Mouse (Mus musculus): ENCODE results near the gene Celf2.
"Not testable (repeated sequence)": the region's sequence is repeated elsewhere in the genome, so short reads cannot be mapped to it uniquely, and the experiment has no call there.

Gene Celf2

DNA sequence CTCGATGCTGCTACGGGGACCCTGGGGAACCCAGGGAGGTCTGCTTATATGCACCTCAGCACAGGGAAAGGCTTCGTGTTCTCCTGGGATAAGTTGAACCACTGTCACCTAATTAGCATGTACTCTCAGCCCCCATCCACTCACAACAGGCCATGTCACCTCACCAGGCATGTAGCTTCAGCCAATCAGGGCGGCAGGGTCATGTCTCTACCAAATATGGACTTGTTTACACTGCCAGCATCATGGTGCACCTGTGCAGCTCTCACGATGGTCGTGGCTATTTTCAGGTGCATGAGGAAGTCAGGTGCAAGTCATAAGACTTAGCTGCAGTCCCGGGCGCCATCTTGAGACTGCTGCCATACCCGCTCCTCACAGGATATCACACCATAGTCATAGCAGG lies at the start of gene Celf2:
Celf2 (minus strand) TSS at position 101 of the 400 bp plus-strand sequence.
- not testable (repeated sequence) for DNase-seq (ENCODE audit: low read depth, low spot score)

DNA sequence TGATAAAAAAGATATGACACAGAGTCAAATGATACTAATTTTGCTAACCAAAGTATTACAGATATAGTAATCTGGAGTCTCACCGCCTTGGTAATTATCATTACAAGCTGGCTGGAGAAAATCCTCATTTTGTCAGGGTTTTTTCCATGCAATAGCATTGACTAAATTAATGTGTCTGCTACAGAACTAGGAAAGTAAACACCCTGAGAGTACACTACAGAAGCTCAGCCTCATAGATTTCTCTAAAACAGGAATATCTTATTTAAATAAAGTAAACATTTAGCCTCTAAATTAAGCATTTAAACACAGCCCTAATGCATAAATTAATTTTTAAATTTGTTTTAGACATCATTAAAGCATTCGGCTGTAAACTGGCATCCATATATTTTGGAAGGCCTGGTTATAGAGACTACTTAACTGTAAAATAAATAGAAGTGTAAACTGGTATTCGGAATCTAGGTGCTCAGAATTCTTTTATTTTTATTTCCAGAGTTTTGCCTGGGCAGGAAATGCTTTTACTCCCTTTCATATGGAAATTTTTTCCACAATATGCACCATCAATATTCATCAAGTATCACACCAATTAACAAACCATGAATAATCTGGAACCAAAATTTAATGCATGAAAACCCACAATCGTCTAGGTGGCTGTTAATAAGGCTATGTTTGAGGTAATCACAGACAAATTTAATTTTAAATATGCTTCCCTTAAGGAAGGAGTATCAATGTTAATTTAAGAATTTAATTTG lies 46.0 kb upstream of the Celf2 start:
- DNase-seq (ENCODE audit: low read depth, low spot score), result no peak

DNA sequence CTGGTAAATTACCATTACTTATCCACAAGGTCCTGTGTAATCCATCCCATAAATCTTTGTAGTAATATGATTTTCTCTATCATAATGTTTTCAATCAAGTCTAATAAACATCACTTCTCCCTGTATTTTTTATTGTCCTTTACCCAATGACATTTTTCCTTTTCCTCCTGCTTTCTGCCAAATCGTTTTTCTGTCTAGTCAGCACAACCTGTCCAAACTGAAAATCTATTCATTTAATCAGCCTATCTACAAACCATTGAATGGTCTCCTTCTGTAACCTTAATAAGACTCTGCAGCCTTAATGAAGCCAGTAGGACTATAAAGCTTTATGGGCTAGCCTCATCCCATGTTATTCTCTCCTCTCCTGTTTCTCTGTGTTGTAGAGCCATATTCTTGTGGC lies 45.2 kb upstream of the Celf2 start:
- DNase-seq (ENCODE audit: low read depth, low spot score), result no peak

DNA sequence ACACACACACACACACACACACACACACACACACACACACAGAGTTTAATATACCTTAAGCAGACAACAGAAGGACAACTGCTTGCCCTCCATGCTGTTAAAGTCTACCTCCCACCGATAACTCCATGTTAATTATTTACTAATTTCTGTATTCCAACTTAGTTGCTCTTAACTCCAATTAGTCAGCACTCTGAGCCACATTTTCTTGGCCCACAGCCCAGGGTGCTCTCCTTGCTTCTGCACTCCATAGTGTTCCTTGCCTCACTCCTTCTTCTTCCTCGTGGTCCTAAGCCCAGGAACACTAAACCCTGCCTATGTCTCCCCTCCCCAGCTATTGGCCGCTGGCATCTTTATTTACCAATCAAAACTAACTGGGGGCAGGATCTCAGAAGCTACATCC lies 43.5 kb upstream of the Celf2 start:
- DNase-seq (ENCODE audit: low read depth, low spot score), result no peak

DNA sequence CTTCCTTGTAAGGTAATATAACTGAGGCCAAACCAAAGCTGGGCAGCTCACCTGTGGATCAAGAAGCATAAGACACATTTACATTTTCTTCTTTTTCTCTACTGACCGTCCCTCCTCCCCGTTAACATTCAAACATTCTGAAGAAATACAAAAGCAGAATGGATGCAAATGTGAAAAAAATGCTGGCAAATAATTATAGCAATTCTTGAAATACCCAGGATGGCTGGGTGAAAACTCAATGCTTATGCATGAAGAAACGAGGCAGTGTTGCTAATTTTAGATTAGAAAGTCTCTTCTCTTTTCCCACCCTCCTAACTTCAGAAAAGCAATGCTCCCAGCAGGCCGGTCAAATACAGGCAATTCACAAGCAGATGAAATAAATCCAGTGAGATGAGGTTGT lies 39.5 kb upstream of the Celf2 start:
- DNase-seq (ENCODE audit: low read depth, low spot score), result no peak

DNA sequence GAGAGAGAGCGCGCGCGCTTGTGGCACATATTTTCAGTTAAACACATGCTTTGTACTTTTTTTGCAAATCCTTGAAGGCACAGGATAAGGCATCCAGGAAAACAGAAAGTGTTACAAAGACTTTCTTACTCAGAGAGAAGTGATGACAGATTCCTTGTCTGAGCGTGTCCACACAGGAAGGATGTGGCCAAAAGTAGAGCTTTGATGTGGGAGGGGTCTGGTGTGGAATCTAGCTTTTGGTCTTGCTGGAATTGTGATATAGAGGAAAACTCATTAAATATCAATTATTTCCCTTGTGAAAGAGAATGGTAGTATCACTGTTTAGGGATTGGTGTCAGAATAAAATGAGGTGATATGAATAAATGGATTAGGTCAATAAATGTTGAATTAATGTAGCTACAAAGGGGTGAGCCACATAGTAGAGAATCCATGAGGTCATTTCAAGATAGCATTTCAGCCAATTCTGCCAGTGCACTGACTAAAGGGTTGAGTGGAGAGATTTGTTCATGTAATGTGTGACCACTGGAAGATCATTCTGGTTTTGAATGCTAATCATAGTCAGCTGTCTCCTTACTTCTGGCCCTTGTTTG lies 25.3 kb upstream of the Celf2 start:
- no peak for DNase-seq (ENCODE audit: low read depth, low spot score)

DNA sequence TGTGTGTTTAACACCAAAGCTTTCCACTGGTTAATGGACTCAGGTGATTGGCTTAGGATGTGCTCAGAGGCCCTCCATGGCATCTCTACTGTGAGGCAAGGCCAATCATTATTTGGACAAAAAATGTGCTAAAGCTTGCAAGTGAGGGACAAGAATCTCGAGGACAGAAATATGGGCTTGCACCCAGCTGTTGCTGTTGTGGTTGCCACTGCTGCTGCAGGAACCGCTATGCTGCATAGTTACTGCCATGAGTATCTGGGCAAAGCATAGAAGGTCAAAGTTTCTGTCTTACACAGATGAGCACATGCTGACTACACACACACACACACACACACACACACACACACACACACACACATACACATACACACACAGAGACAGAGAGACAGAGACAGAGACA lies 24.8 kb upstream of the Celf2 start:
- no peak for DNase-seq (ENCODE audit: low read depth, low spot score)

DNA sequence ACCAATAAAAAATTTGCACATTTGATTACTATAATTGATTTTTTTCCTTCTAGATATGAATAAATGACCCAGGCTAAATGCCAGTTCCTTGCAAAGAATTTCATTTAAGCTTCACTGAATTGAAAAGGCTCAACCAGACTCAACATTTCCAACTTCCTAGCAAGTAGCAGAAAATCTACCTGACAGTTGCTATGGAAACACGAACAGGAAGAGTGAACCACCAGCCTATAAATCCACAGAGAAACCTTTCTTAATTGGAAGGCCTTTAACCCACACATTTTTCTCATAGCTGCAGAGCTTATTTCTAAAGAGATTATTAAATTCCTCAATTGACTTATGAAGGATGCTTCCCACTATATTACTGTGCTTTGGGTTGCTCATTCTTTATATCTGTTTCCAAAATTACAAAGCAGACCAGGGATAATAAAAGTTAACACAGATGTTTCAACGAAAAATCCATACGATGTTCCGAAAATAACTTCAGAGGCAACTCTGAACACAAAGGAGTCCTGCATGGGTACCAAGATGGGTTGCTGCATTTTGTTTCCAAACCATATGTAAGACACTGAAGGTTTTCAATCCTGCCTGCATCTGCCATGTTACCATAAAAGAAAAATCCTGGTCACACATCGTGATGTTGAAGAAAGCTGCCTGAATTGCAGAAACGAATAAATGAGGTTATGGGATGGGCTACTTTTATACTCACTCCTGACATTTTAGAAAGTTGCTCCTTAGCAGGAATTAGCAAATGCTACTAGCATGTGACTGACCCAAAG lies 22.0 kb upstream of the Celf2 start:
- DNase-seq (ENCODE audit: low read depth, low spot score), result no peak

DNA sequence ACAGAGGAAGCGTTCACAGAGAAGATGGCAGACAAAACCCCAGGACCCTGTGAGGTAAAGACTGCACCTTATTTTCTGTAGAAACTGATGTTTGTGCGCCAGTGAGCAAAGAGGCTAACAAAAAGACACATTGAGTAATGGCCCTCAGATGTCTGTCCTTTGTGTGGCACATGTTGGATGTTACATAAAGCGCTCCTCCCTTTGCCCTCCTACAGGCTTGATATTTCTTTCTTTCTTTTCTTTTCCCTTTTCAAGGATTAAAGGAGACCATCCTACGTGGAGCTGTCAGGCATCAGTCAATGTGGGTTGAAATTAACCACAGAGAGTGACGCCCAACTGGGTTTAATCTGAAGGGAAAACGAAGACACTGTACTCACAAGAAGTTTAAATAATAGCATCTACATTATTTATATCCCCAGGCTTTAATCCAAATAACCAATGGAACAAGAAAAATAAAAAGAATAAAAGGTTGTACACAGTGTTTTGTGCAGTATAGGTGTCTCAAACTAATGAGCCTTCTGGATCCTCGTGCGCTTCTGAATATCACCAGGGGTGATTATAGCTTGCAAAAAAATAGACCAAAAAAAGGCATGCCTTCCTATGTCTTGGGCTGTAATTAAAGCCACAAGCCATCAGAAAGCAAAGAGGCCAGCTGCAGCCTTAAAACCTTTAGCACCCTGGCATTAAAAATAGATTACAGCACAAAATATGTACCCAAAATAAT lies 21.3 kb upstream of the Celf2 start:
- no peak for DNase-seq (ENCODE audit: low read depth, low spot score)

DNA sequence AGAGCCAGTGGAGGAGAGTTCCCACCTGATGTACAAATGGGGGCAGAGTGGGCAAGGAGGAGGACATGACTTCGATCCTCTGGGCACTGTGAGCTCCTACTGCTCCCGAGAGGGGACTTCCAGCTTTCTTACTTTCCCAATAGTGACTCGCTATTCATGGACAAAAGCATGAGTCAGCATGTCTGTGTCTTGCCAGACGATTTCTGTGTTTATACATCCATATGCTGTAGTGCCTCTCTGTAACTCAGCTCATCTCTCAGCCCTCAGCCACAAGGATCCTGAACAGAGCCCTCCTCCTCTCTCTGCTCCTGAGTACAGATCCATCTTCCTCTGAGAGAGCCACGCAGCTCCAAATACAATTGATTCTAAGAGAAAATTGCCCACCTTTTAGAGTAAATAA lies 20.3 kb upstream of the Celf2 start:
- DNase-seq (ENCODE audit: low read depth, low spot score), result no peak

DNA sequence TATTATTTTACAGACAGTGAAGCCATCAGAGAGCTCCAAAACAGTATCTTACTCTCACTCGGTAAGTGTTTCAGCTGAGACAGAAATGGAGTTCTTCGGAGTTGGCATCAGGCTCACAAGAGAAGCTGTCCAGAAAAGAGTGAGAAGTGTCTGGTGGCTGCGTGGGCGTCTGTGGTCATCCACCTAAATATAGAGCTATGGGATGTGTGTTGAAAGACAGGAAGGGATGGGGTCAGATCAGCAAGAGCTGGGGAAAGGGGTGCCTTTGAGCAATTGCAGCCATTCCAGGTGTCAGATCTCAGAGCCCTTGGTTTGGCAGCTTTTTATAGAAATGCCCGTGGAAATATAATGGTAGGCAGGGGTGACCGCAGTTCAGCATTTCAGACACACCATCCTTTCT lies 17.3 kb upstream of the Celf2 start:
- no peak for DNase-seq (ENCODE audit: low read depth, low spot score)

DNA sequence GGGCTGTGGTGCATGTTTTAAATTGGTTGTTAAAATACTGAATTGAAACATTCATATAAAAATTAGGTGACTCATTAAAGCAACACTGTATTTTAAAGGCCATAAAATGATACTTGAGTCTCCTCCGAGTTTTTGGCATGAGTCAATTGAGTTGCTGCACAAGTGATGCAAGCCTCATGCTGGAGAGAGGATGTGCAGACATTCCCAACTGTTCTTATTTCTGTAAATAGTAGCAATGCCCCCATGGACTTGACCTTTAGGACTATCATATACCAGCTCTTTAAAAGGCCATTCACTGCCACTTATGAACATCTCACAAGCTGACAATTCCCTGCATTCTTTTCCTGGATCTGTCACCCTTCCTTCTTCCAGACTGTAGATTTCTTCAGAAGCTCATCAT lies 10.1 kb upstream of the Celf2 start:
- no peak for DNase-seq (ENCODE audit: low read depth, low spot score)

DNA sequence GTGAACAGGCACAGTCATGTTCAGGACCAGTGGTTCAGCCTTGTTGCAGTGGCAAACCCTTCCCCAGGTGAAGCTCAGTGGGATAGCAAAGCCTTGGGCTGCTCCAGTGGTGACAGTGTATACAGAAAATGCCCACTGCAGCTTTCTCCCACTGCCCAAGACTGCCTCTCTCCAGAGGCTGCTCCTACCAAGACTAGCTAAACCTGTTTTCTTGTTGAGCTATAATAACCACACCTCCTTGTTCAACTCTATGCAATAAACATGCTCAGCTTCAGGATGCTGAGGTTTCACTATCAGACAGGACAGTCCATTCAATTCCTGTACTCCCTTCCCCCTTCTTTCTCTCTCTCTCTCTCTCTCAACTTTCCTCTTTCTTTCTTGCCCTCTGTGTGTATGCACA lies 15.9 kb downstream of the Celf2 start:
- DNase-seq (ENCODE audit: low read depth, low spot score), result no peak

DNA sequence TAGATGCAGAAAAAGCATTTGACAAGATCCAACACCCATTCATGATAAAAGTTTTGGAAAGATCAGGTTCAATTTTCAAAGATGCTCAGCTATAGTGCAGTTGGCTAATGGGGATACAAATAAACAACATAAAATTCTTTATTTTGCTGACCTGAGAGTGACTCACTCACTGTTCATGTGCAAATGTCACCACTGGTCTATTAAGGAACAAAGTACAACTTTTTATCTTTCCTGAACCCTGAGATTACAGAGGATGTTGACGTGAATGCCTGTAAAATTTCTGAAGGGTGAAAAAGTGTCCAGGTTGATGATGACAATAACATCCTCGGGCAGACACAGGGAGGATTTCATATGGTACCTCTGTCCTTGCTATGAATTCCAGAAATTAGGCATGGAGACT lies 24.4 kb downstream of the Celf2 start:
- no peak for DNase-seq (ENCODE audit: low read depth, low spot score)

DNA sequence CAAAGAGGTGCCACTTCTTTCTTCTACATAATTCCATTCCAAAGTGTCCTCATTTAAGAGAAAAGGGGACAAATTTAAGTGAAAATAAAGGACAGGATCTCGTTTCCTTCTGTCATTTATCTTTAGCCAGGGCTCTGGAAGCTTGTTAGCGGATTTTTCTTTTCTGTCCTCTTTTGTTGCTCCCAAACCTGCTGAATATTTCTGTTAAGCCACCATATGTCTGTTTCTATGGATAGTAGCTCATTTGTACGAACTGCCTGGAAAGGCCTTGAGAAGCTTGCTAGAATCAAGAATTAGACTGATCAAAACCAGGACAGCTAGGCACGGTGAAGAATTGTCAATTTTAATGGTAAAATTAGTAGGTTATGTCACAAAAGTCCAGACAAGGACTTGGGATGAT lies 27.3 kb downstream of the Celf2 start:
- DNase-seq (ENCODE audit: low read depth, low spot score), result no peak

DNA sequence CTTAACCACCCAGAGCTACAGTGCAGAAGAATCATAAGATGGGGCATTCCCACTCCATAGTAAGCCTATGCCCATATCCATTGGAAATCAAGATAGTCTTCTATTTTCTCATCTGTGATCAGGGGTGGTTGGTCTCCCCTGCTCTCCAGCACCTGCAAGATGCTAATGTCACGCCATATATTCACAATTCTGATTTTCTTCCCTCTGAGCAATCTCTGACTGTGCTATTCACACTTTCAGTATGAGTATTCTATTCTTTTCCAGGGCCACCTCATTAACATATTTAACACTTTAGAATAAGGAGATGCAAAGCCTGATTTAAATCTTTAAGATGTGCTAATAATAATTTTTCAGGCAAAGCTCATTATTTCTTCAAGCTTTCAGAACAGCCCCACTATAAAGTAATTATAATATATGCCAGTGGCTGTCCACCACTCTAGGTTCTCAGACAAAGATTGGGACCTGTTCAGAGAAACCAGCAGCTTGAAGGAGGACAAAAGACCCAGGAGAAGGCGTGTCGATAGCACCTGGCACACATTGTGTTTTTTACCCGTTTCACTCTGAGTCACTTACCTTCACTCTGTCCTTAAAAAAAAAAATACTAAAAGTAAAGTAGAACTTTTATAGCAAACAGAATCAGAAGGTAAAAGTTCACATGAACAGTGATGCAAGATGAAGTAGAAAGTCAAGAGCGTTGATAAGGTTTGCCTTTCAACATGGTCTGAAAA lies 48.9 kb downstream of the Celf2 start:
- no peak for DNase-seq (ENCODE audit: low read depth, low spot score)

DNA sequence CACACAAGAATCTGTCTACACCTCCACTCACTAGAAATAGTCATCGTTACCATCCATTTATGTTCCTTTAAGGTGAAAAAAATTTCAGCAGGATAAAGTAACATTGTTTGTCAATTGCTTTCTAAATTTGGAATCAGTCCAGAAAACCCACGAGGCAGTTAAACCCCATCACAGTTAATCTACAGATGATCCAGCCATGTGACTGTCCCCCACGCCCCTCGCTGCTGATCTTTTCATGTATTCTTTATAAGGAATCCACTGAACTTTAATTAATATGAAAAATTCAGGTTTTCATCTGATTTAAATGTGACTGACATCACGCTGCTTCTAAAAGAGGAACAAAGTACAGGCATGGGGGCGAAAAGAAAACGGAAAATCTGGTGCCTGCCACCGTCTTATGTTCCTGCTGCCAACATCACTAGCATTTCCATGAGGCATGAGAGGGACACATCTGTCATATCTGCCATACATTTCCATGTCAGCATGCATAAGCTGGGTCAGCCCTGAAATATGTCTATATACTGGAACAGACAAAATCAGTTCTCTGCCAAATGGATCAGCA lies 70.6 kb downstream of the Celf2 start:
- no peak for DNase-seq (ENCODE audit: low read depth, low spot score)

DNA sequence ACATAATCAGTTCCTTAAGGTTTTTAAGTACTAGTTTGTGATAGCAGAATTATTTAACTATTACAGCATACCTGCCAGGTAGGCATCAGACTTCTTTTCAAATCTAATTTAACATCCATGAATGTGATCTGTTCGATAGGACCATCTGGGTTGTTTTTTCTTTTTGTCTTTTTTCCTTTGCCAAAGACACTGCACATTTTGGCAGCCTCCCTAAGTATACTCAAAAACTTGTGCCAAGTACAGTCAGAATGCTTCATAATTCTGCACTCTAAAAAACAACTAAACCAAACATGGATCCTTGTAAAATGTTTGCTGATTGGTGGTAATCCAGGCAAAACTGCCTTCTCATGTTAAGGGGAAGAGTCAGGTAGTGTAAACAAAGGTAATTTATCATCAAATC lies 82.9 kb downstream of the Celf2 start:
- no peak for DNase-seq (ENCODE audit: low read depth, low spot score)

DNA sequence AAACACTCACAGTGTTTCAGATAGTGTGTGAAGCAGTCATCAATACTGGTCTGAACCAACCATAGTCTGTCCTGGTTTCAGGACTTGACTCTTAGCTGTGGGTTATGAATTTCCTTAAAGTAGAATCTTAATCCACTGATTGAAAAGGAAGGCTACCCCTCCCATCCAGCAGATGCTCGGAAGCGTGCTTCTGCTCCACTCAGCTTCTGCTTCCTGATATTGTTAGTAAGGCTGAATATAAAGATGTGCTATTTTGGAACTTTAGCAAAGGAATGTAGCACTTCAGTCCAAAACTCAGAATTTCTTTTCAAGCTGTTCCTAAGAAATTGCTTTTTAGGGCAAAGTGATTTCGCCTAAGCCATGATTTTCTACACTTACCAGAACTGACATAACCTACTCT lies 108.8 kb downstream of the Celf2 start:
- no peak for DNase-seq (ENCODE audit: low read depth, low spot score)

DNA sequence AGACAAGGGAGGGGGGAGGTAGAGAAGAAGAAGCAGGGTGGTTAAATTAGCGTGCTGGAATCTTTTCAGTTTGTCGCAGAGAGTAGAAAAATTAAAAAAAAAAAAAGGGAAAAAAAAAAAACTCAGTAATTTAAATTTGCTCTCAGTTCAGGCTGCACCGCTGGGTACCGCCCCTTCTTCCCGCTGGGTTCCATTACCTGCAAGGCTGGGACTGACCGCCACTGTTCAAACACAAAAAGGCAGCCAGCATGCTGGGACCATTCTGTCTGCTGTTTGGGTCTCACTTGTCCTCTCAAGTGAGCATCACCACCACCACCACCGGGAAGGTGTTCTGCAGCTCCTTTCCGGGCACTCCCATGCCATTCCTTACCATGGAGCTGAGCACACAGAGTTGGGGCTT lies 113.4 kb downstream of the Celf2 start:
- no peak for DNase-seq (ENCODE audit: low read depth, low spot score)

DNA sequence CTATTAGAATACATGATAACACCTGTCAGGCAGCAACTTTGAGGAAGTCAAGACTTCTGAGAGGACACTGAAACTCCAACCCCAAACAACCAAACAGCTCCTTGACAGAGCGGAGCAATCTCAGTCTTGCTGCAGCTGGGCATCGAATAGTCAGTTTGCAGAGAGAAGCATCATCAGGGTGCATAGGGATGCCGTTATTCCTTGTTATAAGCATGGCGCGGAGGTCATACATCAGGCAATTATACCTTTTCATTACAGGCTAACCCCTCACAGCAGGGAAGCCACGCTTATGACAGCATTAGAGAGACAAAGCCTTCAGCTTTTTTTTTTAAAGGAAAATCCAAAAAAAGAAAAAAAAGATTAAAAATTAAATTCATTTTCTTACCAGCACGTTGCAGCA lies 113.9 kb downstream of the Celf2 start:
- DNase-seq (ENCODE audit: low read depth, low spot score), result no peak
